Mouse (Mus musculus): ENCODE measurements at regions not wholly inside any gene's neighbourhood (a gene's known extent, or its start where the extent isn't known, plus 50 kb on each side); places are given as distances from the start of the nearest gene placed in this dataset.

DNA sequence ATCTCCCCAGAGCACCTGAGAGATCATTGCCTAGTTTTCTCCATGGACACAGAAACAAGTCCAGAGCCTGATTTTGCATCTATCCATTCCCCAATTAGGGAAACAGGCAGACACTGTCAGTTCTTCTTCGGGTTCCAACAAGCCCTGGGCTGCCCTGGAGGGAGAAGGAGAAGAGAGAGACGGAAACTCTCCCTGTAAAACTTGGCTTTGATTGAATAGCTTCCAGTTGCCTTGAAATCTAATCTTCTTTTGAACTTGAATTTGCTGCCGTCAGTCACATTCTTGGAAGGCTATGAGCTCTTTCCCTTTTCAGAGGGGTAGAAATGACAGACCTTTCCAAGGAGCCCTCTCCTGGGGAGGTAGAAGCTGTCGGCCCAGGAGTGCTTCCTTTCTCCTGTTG lies 75.0 kb downstream of the Thnsl2 start:
- Histone ChIP-seq H3K9ac (ENCODE audit: insufficient read depth, low read depth) (no peak overlapping the region), H3K4me2 (ENCODE audit: insufficient read depth, low read depth, poor library complexity, severe bottlenecking) (no peak overlapping the region), H3K27me3 (replicated peaks) (peaks cover 4% of the 10 kb centered on the region), H3K36me3 (replicated peaks in 1 of 2; ENCODE audit: control insufficient read depth in 1 of 2, insufficient read depth in 1 of 2, low read length in 1 of 2) (no peaks in the 10 kb centered on the region), H3K9me3 (replicated peaks; ENCODE audit: low read length) (no peaks in the 10 kb centered on the region), H3K4me1 (ENCODE audit: control insufficient read depth in 1 of 2, insufficient read depth in 2 of 2) (no peaks in the 10 kb centered on the region), H3K27ac (ENCODE audit: insufficient read depth, low read depth) (no peak overlapping the region), H3K4me3 (replicated peaks in 1 of 3; ENCODE audit: low read depth in 2 of 3, low read length in 2 of 3, poor library complexity in 1 of 3) (no peak overlapping the region), H3K79me2 (replicated peaks; ENCODE audit: control insufficient read depth, extremely low read depth, insufficient read depth, poor library complexity, severe bottlenecking) (no peaks in the 10 kb centered on the region)
- TF ChIP-seq ETS1 (conservative IDR thresholded peaks at IDR 0.05; ENCODE audit: low read depth, low read length) (no peak), CHD2 (IDR thresholded peaks at IDR 0.05; ENCODE audit: low read length) (no peak), ZMIZ1 (IDR thresholded peaks at IDR 0.05; ENCODE audit: low read depth, low read length) (no peak), ELF1 (IDR thresholded peaks at IDR 0.05; ENCODE audit: low read depth, low read length) (no peak), HCFC1 (IDR thresholded peaks at IDR 0.05; ENCODE audit: low read depth, low read length) (no peak), KAT2A (IDR thresholded peaks at IDR 0.05; ENCODE audit: insufficient replicate concordance, low read length) (no peak), MYC (IDR thresholded peaks at IDR 0.05; ENCODE audit: low read depth, low read length) (no peak)
- no peak for DNase-seq (ENCODE audit: extremely low read depth)
- in situ Hi-C loops (cut with MboI; ENCODE audit: low pct_ligation_motif_present, low pct_unique_long_range_greater_than_20kb, low sequenced_read_pairs) (no loop called here), dilution Hi-C loops (cut with MboI; ENCODE audit: extremely low pct_ligation_motif_present, extremely low pct_unique_long_range_greater_than_20kb, low sequenced_read_pairs) (no loop called here)

DNA sequence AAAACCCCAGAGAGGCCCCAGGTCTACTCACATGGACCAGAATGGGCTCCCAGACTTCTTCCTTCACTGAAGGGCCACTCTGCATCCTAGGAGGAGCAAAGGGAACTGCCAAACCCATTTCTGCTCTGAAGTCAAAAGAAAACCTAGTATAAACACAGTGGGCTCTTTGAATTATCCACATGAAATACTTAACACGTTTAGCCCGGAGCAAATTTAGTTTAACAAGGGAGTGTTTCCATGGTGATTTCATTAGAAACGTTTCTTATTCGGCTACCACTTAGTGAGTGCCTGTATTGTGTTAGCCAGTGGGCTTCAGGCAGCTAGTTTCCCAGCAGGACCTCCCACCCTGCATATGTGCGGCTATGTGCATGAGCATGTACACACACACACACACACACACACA lies 69.4 kb downstream of the Thnsl2 start:
- Histone ChIP-seq H3K27ac (ENCODE audit: insufficient read depth, low read depth) (no peak overlapping the region), H3K27me3 (replicated peaks) (no peaks in the 10 kb centered on the region), H3K4me3 (replicated peaks in 1 of 3; ENCODE audit: low read depth in 2 of 3, low read length in 2 of 3, poor library complexity in 1 of 3) (no peak overlapping the region), H3K4me2 (ENCODE audit: insufficient read depth, low read depth, poor library complexity, severe bottlenecking) (no peak overlapping the region), H3K79me2 (replicated peaks; ENCODE audit: control insufficient read depth, extremely low read depth, insufficient read depth, poor library complexity, severe bottlenecking) (no peaks in the 10 kb centered on the region), H3K36me3 (replicated peaks in 1 of 2; ENCODE audit: control insufficient read depth in 1 of 2, insufficient read depth in 1 of 2, low read length in 1 of 2) (no peaks in the 10 kb centered on the region), H3K4me1 (ENCODE audit: control insufficient read depth in 1 of 2, insufficient read depth in 2 of 2) (no peaks in the 10 kb centered on the region), H3K9ac (ENCODE audit: insufficient read depth, low read depth) (no peak overlapping the region), H3K9me3 (replicated peaks; ENCODE audit: low read length) (no peaks in the 10 kb centered on the region)
- TF ChIP-seq CTCF (conservative IDR thresholded peaks at IDR 0.05 in 1 of 2, IDR thresholded peaks at IDR 0.05 in 1 of 2; ENCODE audit: low read depth in 2 of 2, low read length in 2 of 2) (no peak), USF1 (IDR thresholded peaks at IDR 0.05; ENCODE audit: low read depth, low read length) (no peak), MAX (IDR thresholded peaks at IDR 0.05; ENCODE audit: low read length) (no peak), MEF2A (IDR thresholded peaks at IDR 0.05; ENCODE audit: borderline replicate concordance, low read depth, low read length) (no peak), CHD1 (IDR thresholded peaks at IDR 0.05; ENCODE audit: low read depth, low read length) (no peak), ETS1 (conservative IDR thresholded peaks at IDR 0.05; ENCODE audit: low read depth, low read length) (no peak), BHLHE40 (IDR thresholded peaks at IDR 0.05; ENCODE audit: low read depth, low read length) (no peak)
- dilution Hi-C loops (cut with MboI; ENCODE audit: extremely low pct_ligation_motif_present, extremely low pct_unique_long_range_greater_than_20kb, low sequenced_read_pairs) (no loop called here), in situ Hi-C loops (cut with MboI; ENCODE audit: low pct_ligation_motif_present, low pct_unique_long_range_greater_than_20kb, low sequenced_read_pairs) (loop anchor here (5.0 kb wide), 1 partner anchor 38 kb away; no protein-coding TSS in a partner anchor)
- DNase-seq (ENCODE audit: extremely low read depth) = no peak
